Mouse (Mus musculus) kidney, postnatal 0 days (tissue): ENCODE data around the gene Ttpal. TPM values are rescaled to one million over a fixed set of nuclear protein-coding genes. Genes with fewer than 3 reads are reported as not detected.

Source experiments
- ATAC-seq: fragments of 200-750 bp; cut with Nextera tagmentation; replicated peaks from 2 replicates; pipeline ENCODE4 v1.8.0; 2017; ENCODE audit warnings: low read depth, moderate number of reproducible peaks, moderate TSS enrichment, moderate library complexity; ENCODE audit not compliant: low FRiP score
- DNase-seq: peaks from one replicate; pipeline ENCODE4 v3.0.0-alpha.2; 2016; ENCODE audit warnings: low spot score
- H3K27ac ChIP-seq: fragments of 300-500 bp; sonication (generic); 2 replicates; pipeline ENCODE4 v1.5.1; 2014; ENCODE audit warnings: mild to moderate bottlenecking
- H3K27me3 ChIP-seq: fragments of 300-500 bp; sonication (generic); 2 replicates; pipeline ENCODE4 v1.6.1; 2014; ENCODE audit warnings: low read length, mixed read lengths; ENCODE audit not compliant: insufficient read depth
- H3K36me3 ChIP-seq: fragments of 300-500 bp; sonication (generic); 2 replicates; pipeline ENCODE4 v1.6.1; 2014; ENCODE audit warnings: low read length, mixed read lengths; ENCODE audit not compliant: insufficient read depth
- H3K4me1 ChIP-seq: fragments of 300-500 bp; sonication (generic); replicated peaks from 2 replicates; pipeline ENCODE4 v1.6.1; 2014; ENCODE audit warnings: antibody characterized with exemption, low read length, mixed read lengths; ENCODE audit not compliant: insufficient read depth
- H3K4me2 ChIP-seq: fragments of 300-500 bp; sonication (generic); 2 replicates; pipeline ENCODE4 v1.6.1; 2014; ENCODE audit warnings: mild to moderate bottlenecking, low read length, moderate library complexity, mixed read lengths
- H3K4me3 ChIP-seq: fragments of 300-500 bp; sonication (generic); replicated peaks from 2 replicates; pipeline ENCODE4 v1.5.1; 2014; ENCODE audit warnings: low read depth, low read length
- H3K9ac ChIP-seq: fragments of 300-500 bp; sonication (generic); 2 replicates; pipeline ENCODE4 v1.6.1; 2014; ENCODE audit warnings: low read depth, low read length
- H3K9me3 ChIP-seq: fragments of 300-500 bp; sonication (generic); replicated peaks from 2 replicates; pipeline ENCODE4 v1.6.1; 2016; ENCODE audit warnings: low read length, inconsistent platforms, mixed read lengths
- CTCF ChIP-seq: IDR thresholded peaks from 2 replicates; pipeline ENCODE4 v1.5.1; 2016; ENCODE audit warnings: antibody characterized with exemption, low read depth, mild to moderate bottlenecking, moderate library complexity
- WGBS: fragments of 180-500 bp; shearing (Covaris S2); extraction: QIAGEN DNeasy Blood & Tissue Kit; methylation state at CpG from one replicate; pipeline ENCODE4 v1.1.7; 2014; 5-methylcytosine and 5-hydroxymethylcytosine counted together
- polyA plus RNA-seq: library from polyadenylated mRNA; unstranded; fragments of >200 nt; fragmentation: Nextera tagmentation; extraction: Ambion mirVana; gene quantifications from 2 replicates; pipeline ENCODE4 v1.2.1, GENCODE M21; 2015

Gene Ttpal
- polyA plus RNA-seq = 18.1 and 19.7 TPM in 2 replicates

- H3K9ac ChIP-seq = peak within 1 kb of the TSS; percentile 92
- no peaks in the 10 kb centered on the region for H3K9me3 ChIP-seq
- H3K27me3 ChIP-seq = no peaks in the 10 kb centered on the region
- WGBS = under 1% methylated on average over 57 of the region's 57 CpGs
- peak; percentile 72 for TF ChIP-seq CTCF
- ATAC-seq (peak; percentile 90), DNase-seq (peak; percentile 93)
- H3K27ac ChIP-seq = peak within 1 kb of the TSS; percentile 90
- peak within 1 kb of the TSS; percentile 76 for H3K4me2 ChIP-seq
- peaks cover 8% of the 10 kb centered on the region; the same call in 1 of the 2 replicates for H3K4me1 ChIP-seq
- no peaks in the 10 kb centered on the region for H3K36me3 ChIP-seq
- H3K4me3 ChIP-seq = peak within 1 kb of the TSS; percentile 88
Measured at GRCm38 (mm10) chr2:163602101-163602971, at the start of gene Ttpal. Gene Ttpal, plus strand, starts transcription at chr2:163602314.

GRCm38 (mm10) chr2:163552518-163552929 is 49.6 kb upstream of the Ttpal start:
- H3K4me2 ChIP-seq = no peak overlapping the region
- H3K9me3 ChIP-seq = no peaks in the 10 kb centered on the region
- WGBS = 46% methylated on average over 8 of the region's 8 CpGs
- no peaks in the 10 kb centered on the region; the same call in 1 of the 2 replicates for H3K4me1 ChIP-seq
- no peaks in the 10 kb centered on the region for H3K27me3 ChIP-seq
- H3K27ac ChIP-seq = no peak overlapping the region
- DNase-seq = no peak
- no peak for TF ChIP-seq CTCF
- no peak overlapping the region for H3K4me3 ChIP-seq
- no peak overlapping the region for H3K9ac ChIP-seq
- ATAC-seq = no peak
- no peaks in the 10 kb centered on the region for H3K36me3 ChIP-seq

GRCm38 (mm10) chr2:163554425-163554982 is 47.6 kb upstream of the Ttpal start:
- H3K27ac ChIP-seq = no peak overlapping the region

GRCm38 (mm10) chr2:163554996-163555395 is 47.1 kb upstream of the Ttpal start:
- Histone ChIP-seq H3K4me2 (no peak overlapping the region), H3K36me3 (no peaks in the 10 kb centered on the region), H3K4me1 (no peaks in the 10 kb centered on the region; the same call in 1 of the 2 replicates), H3K9me3 (no peaks in the 10 kb centered on the region), H3K27me3 (no peaks in the 10 kb centered on the region), H3K27ac (peak overlapping the region; percentile 50; the same call in 1 of the 2 replicates), H3K4me3 (no peak overlapping the region), H3K9ac (no peak overlapping the region)
- ATAC-seq (no peak), DNase-seq (no peak)
- WGBS = 61% methylated on average over 6 of the region's 6 CpGs
- no peak for TF ChIP-seq CTCF

More at GRCm38 (mm10) chr2:163554425-163554982, 47.6 kb upstream of the Ttpal start:
- Histone ChIP-seq H3K36me3 (no peaks in the 10 kb centered on the region), H3K4me1 (no peaks in the 10 kb centered on the region; the same call in 1 of the 2 replicates), H3K9me3 (no peaks in the 10 kb centered on the region), H3K9ac (no peak overlapping the region), H3K27me3 (no peaks in the 10 kb centered on the region), H3K4me3 (no peak overlapping the region), H3K4me2 (no peak overlapping the region)
- ATAC-seq (no peak), DNase-seq (no peak)
- TF ChIP-seq CTCF = no peak
- 74% methylated on average over 4 of the region's 4 CpGs for WGBS

- H3K9ac ChIP-seq = no peak overlapping the region
- no peaks in the 10 kb centered on the region for H3K36me3 ChIP-seq
- peak overlapping the region; percentile 50; the same call in 1 of the 2 replicates for H3K27ac ChIP-seq
- H3K27me3 ChIP-seq = no peaks in the 10 kb centered on the region
- no peak overlapping the region for H3K4me3 ChIP-seq
- no peaks in the 10 kb centered on the region for H3K9me3 ChIP-seq
- WGBS = 58% methylated on average over 13 of the region's 13 CpGs
- TF ChIP-seq CTCF = no peak
- no peak for DNase-seq
- ATAC-seq = peak; percentile 30; the same call in 1 of the 2 replicates
- H3K4me1 ChIP-seq = no peaks in the 10 kb centered on the region; the same call in 1 of the 2 replicates
- H3K4me2 ChIP-seq = no peak overlapping the region
Measured at GRCm38 (mm10) chr2:163555417-163555816, 46.7 kb upstream of the Ttpal start.

GRCm38 (mm10) chr2:163558548-163558947 is 43.6 kb upstream of the Ttpal start:
- Histone ChIP-seq H3K27me3 (no peaks in the 10 kb centered on the region), H3K9ac (no peak overlapping the region), H3K27ac (no peak overlapping the region), H3K4me3 (no peak overlapping the region), H3K9me3 (no peaks in the 10 kb centered on the region), H3K4me1 (no peaks in the 10 kb centered on the region; the same call in 1 of the 2 replicates), H3K4me2 (no peak overlapping the region), H3K36me3 (no peaks in the 10 kb centered on the region)
- WGBS = 67% methylated on average over 1 of the region's 1 CpGs
- no peak for DNase-seq
- no peak for TF ChIP-seq CTCF
- ATAC-seq = no peak
